Mouse (Mus musculus) embryonic fibroblast, embryonic 13.5 days (primary cell): ENCODE measurements around the gene Sec24d.

Source experiments
- CTCF ChIP-seq: IDR thresholded peaks from 2 replicates; pipeline ENCODE4 v1.5.1; 2011; ENCODE audit warnings: mild to moderate bottlenecking, control low read depth, low read length, moderate library complexity, borderline replicate concordance; ENCODE audit not compliant: insufficient read depth
- POLR2A ChIP-seq: IDR thresholded peaks from 2 replicates; pipeline ENCODE4 v1.6.1; 2011; ENCODE audit warnings: low read depth, mild to moderate bottlenecking, control low read depth, low read length, moderate library complexity

DNA sequence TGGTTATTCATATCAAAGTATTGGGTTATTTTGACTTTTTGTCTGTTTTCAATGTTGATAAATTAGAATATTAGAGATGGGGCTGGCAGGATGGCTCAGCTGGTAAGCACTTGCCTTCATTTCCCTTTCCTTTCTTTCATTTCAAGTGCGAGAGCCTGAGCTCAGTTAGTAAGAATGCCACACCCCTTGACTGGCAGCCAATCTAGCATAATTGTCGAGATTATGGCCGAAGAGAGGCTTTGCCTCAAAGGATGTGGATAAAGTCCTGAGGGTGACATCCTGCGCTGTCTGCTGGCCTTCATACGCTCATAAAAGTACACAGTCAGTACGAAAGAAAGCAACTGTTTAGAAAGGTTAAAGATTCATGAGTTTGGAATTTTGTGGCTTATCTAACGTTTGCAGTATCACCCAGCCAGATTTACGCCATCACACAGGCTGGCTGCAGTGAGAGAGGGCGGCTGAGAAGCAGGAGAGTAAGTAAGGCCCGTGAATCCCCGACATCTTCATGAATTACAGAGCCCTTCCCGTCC, 71.5 kb downstream of the Sec24d start:
- no peak for TF ChIP-seq POLR2A
- TF ChIP-seq CTCF, result no peak
